Mouse (Mus musculus): ENCODE data around the gene Slc47a2. TPM values are rescaled to one million over a fixed set of nuclear protein-coding genes. Genes with fewer than 3 reads are reported as not detected.
A peak's percentile ranks its signal among the peaks of the same experiment; 100 is the strongest.

Slc47a2 gene
- total and polyA plus RNA-seq, 2 experiments from 2014 or later = not detected

- H3K9ac ChIP-seq = no peak within 1 kb of the TSS
- peak within 1 kb of the TSS; percentile 9; the same call in 1 of the 2 replicates for H3K4me3 ChIP-seq (ENCODE audit: low read depth, low read length)
- no peak for DNase-seq
- H3K4me2 ChIP-seq (ENCODE audit: low read depth) = peak within 1 kb of the TSS; percentile 32
- no peaks in the 10 kb centered on the region for H3K4me1 ChIP-seq (ENCODE audit: insufficient read depth)
- H3K27me3 ChIP-seq (ENCODE audit: insufficient read depth, low read length) = peaks cover 13% of the 10 kb centered on the region
- no peaks in the 10 kb centered on the region for H3K36me3 ChIP-seq (ENCODE audit: insufficient read depth)
- ATAC-seq = no peak
- WGBS = 16% methylated on average over 39 of the region's 39 CpGs
- H3K9me3 ChIP-seq (ENCODE audit: low read length) = no peaks in the 10 kb centered on the region
- TF ChIP-seq CTCF (IDR thresholded peaks at IDR 0.05; ENCODE audit: low read depth) = no peak
- H3K27ac ChIP-seq (ENCODE audit: low read depth, low read length) = no peak within 1 kb of the TSS
These were observed 35.4 kb upstream of the Slc47a2 start, which contains the start of gene Slc47a1 for GRCm38 (mm10) chr11:61377881-61378613. Slc47a1 (minus strand) TSS chr11:61378345.

DNA sequence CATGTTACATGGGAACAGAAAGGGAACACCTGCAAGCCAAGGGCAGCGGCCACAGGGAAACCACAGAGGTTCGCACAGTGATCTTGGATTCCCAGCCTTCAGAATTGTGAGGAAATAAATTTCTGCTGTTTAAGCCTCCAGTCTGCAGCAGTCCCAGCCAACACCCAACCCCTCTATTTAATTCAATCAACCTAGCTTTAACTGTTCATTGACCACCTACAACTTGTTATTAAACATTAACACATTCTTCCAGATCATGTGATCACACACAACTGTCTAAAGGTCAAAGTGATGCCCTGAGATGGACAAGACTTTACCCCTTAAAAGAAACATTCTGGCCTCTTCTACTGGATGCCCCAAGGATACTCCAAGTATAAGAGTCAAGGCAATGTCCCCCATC lies 26.0 kb upstream of the Slc47a2 start:
- Histone ChIP-seq H3K27me3 (ENCODE audit: insufficient read depth, low read length) (no peaks in the 10 kb centered on the region), H3K36me3 (ENCODE audit: insufficient read depth) (no peaks in the 10 kb centered on the region), H3K4me1 (ENCODE audit: insufficient read depth) (no peaks in the 10 kb centered on the region), H3K4me3 (ENCODE audit: low read depth, low read length) (no peak overlapping the region), H3K9me3 (ENCODE audit: low read length) (no peaks in the 10 kb centered on the region), H3K4me2 (ENCODE audit: low read depth) (no peak overlapping the region), H3K9ac (no peak overlapping the region), H3K27ac (ENCODE audit: low read depth, low read length) (no peak overlapping the region)
- no peak for ATAC-seq
- TF ChIP-seq CTCF (IDR thresholded peaks at IDR 0.05; ENCODE audit: low read depth) = no peak
- WGBS = 100% methylated on average over 2 of the region's 2 CpGs
- no peak for DNase-seq

GRCm38 (mm10) chr11:61366517-61367273 lies 24.0 kb upstream of the Slc47a2 start:
- H3K4me2 ChIP-seq (ENCODE audit: low read depth) = no peak overlapping the region

GRCm38 (mm10) chr11:61365938-61366337 lies 23.3 kb upstream of the Slc47a2 start:
- Histone ChIP-seq H3K36me3 (ENCODE audit: insufficient read depth) (no peaks in the 10 kb centered on the region), H3K27ac (ENCODE audit: low read depth, low read length) (no peak overlapping the region), H3K27me3 (ENCODE audit: insufficient read depth, low read length) (no peaks in the 10 kb centered on the region), H3K4me1 (ENCODE audit: insufficient read depth) (no peaks in the 10 kb centered on the region), H3K9me3 (ENCODE audit: low read length) (no peaks in the 10 kb centered on the region), H3K9ac (no peak overlapping the region), H3K4me3 (ENCODE audit: low read depth, low read length) (no peak overlapping the region), H3K4me2 (ENCODE audit: low read depth) (no peak overlapping the region)
- DNase-seq (no peak), ATAC-seq (no peak)
- no peak for TF ChIP-seq CTCF (IDR thresholded peaks at IDR 0.05; ENCODE audit: low read depth)
- WGBS = 63% methylated on average over 3 of the region's 3 CpGs

More at GRCm38 (mm10) chr11:61366517-61367273, 24.0 kb upstream of the Slc47a2 start:
- no peaks in the 10 kb centered on the region for H3K36me3 ChIP-seq (ENCODE audit: insufficient read depth)
- ATAC-seq (no peak), DNase-seq (no peak)
- H3K4me1 ChIP-seq (ENCODE audit: insufficient read depth) = no peaks in the 10 kb centered on the region
- no peak for TF ChIP-seq CTCF (IDR thresholded peaks at IDR 0.05; ENCODE audit: low read depth)
- H3K27me3 ChIP-seq (ENCODE audit: insufficient read depth, low read length) = no peaks in the 10 kb centered on the region
- WGBS = 88% methylated on average over 9 of the region's 9 CpGs
- H3K4me3 ChIP-seq (ENCODE audit: low read depth, low read length) = no peak overlapping the region
- no peak overlapping the region for H3K27ac ChIP-seq (ENCODE audit: low read depth, low read length)
- no peak overlapping the region for H3K9ac ChIP-seq
- no peaks in the 10 kb centered on the region for H3K9me3 ChIP-seq (ENCODE audit: low read length)

GRCm38 (mm10) chr11:61364096-61364495 lies 21.4 kb upstream of the Slc47a2 start:
- no peaks in the 10 kb centered on the region for H3K4me1 ChIP-seq (ENCODE audit: insufficient read depth)
- ATAC-seq (no peak), DNase-seq (no peak)
- 89% methylated on average over 6 of the region's 6 CpGs for WGBS
- H3K36me3 ChIP-seq (ENCODE audit: insufficient read depth) = no peaks in the 10 kb centered on the region
- no peak for TF ChIP-seq CTCF (IDR thresholded peaks at IDR 0.05; ENCODE audit: low read depth)
- H3K9me3 ChIP-seq (ENCODE audit: low read length) = no peaks in the 10 kb centered on the region
- no peak overlapping the region for H3K27ac ChIP-seq (ENCODE audit: low read depth, low read length)
- H3K27me3 ChIP-seq (ENCODE audit: insufficient read depth, low read length) = no peaks in the 10 kb centered on the region
- H3K4me3 ChIP-seq (ENCODE audit: low read depth, low read length) = no peak overlapping the region
- H3K4me2 ChIP-seq (ENCODE audit: low read depth) = no peak overlapping the region
- no peak overlapping the region for H3K9ac ChIP-seq

- Histone ChIP-seq H3K4me3 (ENCODE audit: low read depth, low read length) (no peak overlapping the region), H3K9me3 (ENCODE audit: low read length) (no peaks in the 10 kb centered on the region), H3K4me2 (ENCODE audit: low read depth) (no peak overlapping the region), H3K27ac (ENCODE audit: low read depth, low read length) (no peak overlapping the region), H3K27me3 (ENCODE audit: insufficient read depth, low read length) (no peaks in the 10 kb centered on the region), H3K36me3 (ENCODE audit: insufficient read depth) (no peaks in the 10 kb centered on the region), H3K4me1 (ENCODE audit: insufficient read depth) (no peaks in the 10 kb centered on the region), H3K9ac (no peak overlapping the region)
- no peak for TF ChIP-seq CTCF (IDR thresholded peaks at IDR 0.05; ENCODE audit: low read depth)
- DNase-seq = no peak
- ATAC-seq = no peak
- 87% methylated on average over 11 of the region's 11 CpGs for WGBS
These were observed 19.0 kb upstream of the Slc47a2 start for GRCm38 (mm10) chr11:61361515-61362190.
